Mouse (Mus musculus) embryonic facial prominence, embryonic 14.5 days (tissue): Measurements from ENCODE around the gene Abtb2. TPM values are rescaled to one million over a fixed set of nuclear protein-coding genes. Genes with fewer than 3 reads are reported as not detected.

ENCODE experiments used
- ATAC-seq: fragments of 200-750 bp; cut with Nextera tagmentation; 2 replicates; pipeline ENCODE4 v1.8.0; 2017; ENCODE audit warnings: low read depth, moderate number of reproducible peaks, moderate TSS enrichment
- DNase-seq: peaks from one replicate; pipeline ENCODE4 v3.0.0-alpha.2; 2015; ENCODE audit warnings: low spot score
- H3K27ac ChIP-seq: fragments of 300-500 bp; sonication (generic); replicated peaks from 2 replicates; pipeline ENCODE4 v1.5.1; 2014; ENCODE audit warnings: low read depth, mild to moderate bottlenecking, low read length, moderate library complexity
- H3K27me3 ChIP-seq: fragments of 300-500 bp; sonication (generic); replicated peaks from 2 replicates; pipeline ENCODE4 v1.6.1; 2014; ENCODE audit warnings: low read length; ENCODE audit not compliant: control insufficient read depth, insufficient read depth
- H3K36me3 ChIP-seq: fragments of 300-500 bp; sonication (generic); 2 replicates; pipeline ENCODE4 v1.6.1; 2014; ENCODE audit warnings: low read length, mixed read lengths; ENCODE audit not compliant: control insufficient read depth, insufficient read depth
- H3K4me1 ChIP-seq: fragments of 300-500 bp; sonication (generic); 2 replicates; pipeline ENCODE4 v1.6.1; 2014; ENCODE audit warnings: antibody characterized with exemption, low read length; ENCODE audit not compliant: control insufficient read depth, insufficient read depth
- H3K4me2 ChIP-seq: fragments of 300-500 bp; sonication (generic); 2 replicates; pipeline ENCODE4 v1.6.1; 2014; ENCODE audit warnings: low read depth, mild to moderate bottlenecking, low read length, moderate library complexity, mixed read lengths
- H3K4me3 ChIP-seq: fragments of 300-500 bp; sonication (generic); 2 replicates; pipeline ENCODE4 v1.5.1; 2014; ENCODE audit warnings: low read depth, mild to moderate bottlenecking, low read length
- H3K9ac ChIP-seq: fragments of 300-500 bp; sonication (generic); 2 replicates; pipeline ENCODE4 v1.6.1; 2014; ENCODE audit warnings: low read depth, mild to moderate bottlenecking, low read length, moderate library complexity, mixed read lengths
- H3K9me3 ChIP-seq: fragments of 300-500 bp; sonication (generic); 2 replicates; pipeline ENCODE4 v1.6.1; 2016; ENCODE audit warnings: low read length; ENCODE audit not compliant: control insufficient read depth
- WGBS: fragments of 180-500 bp; shearing (Covaris S2); extraction: QIAGEN DNeasy Blood & Tissue Kit; methylation state at CpG from one replicate; pipeline ENCODE4 v1.1.7; 2014; 5-methylcytosine and 5-hydroxymethylcytosine counted together
- polyA plus RNA-seq: library from polyadenylated mRNA; unstranded; fragments of >200 nt; fragmentation: Nextera tagmentation; extraction: Ambion mirVana; gene quantifications from 2 replicates; pipeline ENCODE4 v1.2.1, GENCODE M21; 2014

Abtb2 gene
- polyA plus RNA-seq, 1 experiment from 2014 or later = 14.2 TPM

DNA sequence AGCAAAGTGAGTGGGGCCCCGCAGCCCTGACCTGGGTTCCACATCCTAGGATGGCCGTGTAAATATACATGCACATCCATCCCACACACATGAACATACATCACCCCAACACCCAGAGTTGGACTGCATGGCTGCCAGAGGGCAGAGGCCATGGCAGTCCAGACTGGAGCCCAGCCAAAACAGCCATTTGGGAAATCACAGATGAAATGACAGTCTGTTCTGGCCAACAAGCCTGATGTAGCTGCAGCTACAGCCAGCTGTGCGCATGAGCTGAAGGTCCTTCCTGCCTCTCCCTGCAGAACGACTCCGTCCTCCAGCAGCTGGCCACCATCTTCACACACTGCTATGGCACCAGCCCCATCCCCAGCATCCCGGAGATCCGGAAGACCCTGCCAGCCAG is 144.7 kb downstream of the Abtb2 start:
- no peak overlapping the region for H3K4me2 ChIP-seq
- DNase-seq (no peak), ATAC-seq (no peak)
- no peak overlapping the region for H3K27ac ChIP-seq
- peaks cover 75% of the 10 kb centered on the region for H3K36me3 ChIP-seq
- no peak overlapping the region for H3K9ac ChIP-seq
- H3K27me3 ChIP-seq = no peaks in the 10 kb centered on the region
- no peaks in the 10 kb centered on the region for H3K9me3 ChIP-seq
- H3K4me1 ChIP-seq = peaks cover 11% of the 10 kb centered on the region
- no peak overlapping the region for H3K4me3 ChIP-seq
- 90% methylated on average over 7 of the region's 7 CpGs for WGBS

DNA sequence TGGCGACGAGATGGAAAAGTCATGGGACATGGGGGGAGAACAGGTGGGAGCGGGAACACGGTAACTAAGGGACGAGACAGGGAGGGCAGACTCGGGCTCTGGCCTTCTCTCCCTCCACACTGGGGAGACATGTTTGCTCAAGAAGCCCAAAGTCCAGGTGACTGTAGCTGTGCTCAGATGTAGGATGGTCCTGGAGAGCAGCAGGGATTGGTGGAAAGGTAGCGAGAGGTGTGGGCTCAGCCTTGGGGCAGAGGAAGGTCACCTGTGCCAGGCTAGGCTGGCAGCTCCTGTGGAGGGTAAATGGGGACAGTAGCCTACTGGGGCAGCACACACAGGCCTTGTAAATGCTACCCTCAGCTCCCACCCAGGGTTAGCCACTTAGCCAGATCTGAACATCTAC is 147.7 kb downstream of the Abtb2 start:
- DNase-seq (no peak), ATAC-seq (no peak)
- Histone ChIP-seq H3K27me3 (no peaks in the 10 kb centered on the region), H3K36me3 (peaks cover 82% of the 10 kb centered on the region), H3K9me3 (no peaks in the 10 kb centered on the region), H3K4me3 (no peak overlapping the region), H3K27ac (no peak overlapping the region), H3K4me1 (no peaks in the 10 kb centered on the region), H3K4me2 (no peak overlapping the region), H3K9ac (no peak overlapping the region)
- 85% methylated on average over 7 of the region's 7 CpGs for WGBS

DNA sequence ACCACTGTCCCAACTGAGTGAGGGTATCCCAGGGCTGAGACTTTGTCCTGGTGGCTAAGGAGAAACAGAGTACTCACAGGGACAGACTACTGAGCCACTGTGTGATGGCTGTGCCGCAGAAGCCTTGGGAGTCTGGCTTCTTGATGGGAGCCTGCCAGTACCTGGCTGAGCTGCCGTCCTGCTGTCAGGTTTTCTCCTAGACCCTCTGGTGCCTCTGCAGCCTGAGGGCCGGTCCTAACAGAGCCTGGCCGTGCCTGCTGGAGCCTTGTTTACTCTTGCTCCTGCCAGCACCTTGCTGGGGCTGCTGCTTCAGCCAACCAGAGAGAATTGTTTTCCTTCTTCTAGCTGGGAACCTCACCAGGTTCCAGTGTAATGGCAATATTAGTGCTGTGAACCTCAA is 148.3 kb downstream of the Abtb2 start:
- Histone ChIP-seq H3K9me3 (no peaks in the 10 kb centered on the region), H3K4me3 (no peak overlapping the region), H3K27me3 (no peaks in the 10 kb centered on the region), H3K36me3 (peaks cover 76% of the 10 kb centered on the region), H3K4me1 (no peaks in the 10 kb centered on the region), H3K4me2 (no peak overlapping the region), H3K27ac (no peak overlapping the region), H3K9ac (no peak overlapping the region)
- WGBS = 67% methylated on average over 4 of the region's 4 CpGs
- no peak for DNase-seq
- no peak for ATAC-seq

GRCm38 (mm10) chr2:103718594-103719291 is 152.6 kb downstream of the Abtb2 start:
- Histone ChIP-seq H3K9ac (no peak overlapping the region), H3K4me2 (no peak overlapping the region), H3K9me3 (no peaks in the 10 kb centered on the region), H3K4me3 (no peak overlapping the region), H3K27ac (no peak overlapping the region), H3K36me3 (peaks cover 73% of the 10 kb centered on the region), H3K27me3 (no peaks in the 10 kb centered on the region), H3K4me1 (no peaks in the 10 kb centered on the region)
- 61% methylated on average over 8 of the region's 8 CpGs for WGBS
- peak; percentile 63 for DNase-seq
- peak; percentile 87 for ATAC-seq

DNA sequence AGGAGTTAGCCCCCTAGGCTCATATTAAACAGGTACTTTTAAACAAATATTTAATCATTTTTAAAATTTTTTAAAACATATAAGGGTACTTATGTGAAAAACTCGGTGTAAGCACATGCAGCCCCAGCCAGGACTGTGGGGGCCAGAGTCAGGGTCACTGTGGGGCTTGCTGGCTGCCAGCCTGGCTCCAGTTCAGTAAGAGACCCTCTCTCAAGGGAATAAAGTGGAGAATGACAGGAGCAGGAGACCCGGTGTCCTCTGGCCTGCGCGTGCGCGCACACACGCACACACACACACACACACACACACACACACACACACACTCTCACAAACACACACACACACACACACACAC is 153.2 kb downstream of the Abtb2 start:
- WGBS = 85% methylated on average over 7 of the region's 7 CpGs
- ATAC-seq = no peak
- Histone ChIP-seq H3K36me3 (peaks cover 72% of the 10 kb centered on the region), H3K9ac (no peak overlapping the region), H3K27ac (no peak overlapping the region), H3K27me3 (no peaks in the 10 kb centered on the region), H3K4me2 (no peak overlapping the region), H3K4me3 (no peak overlapping the region), H3K9me3 (no peaks in the 10 kb centered on the region), H3K4me1 (no peaks in the 10 kb centered on the region)
- DNase-seq = no peak

DNA sequence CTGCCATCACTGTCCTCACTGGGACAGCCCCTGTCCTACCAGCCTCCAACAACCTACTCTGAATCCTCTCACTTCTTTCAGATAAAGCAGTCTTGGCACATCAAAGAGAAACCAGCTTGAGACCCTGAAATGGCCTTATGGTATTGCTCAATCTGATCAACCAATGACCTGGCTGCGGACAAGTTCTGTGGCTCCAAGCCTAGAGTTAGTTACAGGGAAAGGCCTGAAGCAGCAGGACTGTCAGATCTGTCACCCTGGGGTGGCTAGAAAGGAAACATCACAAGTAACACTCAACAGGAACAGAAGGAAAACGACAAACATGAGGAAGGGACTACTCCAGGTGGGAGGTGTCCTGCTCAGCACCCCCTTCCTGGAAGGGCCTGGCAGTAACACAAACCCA is 158.4 kb downstream of the Abtb2 start:
- Histone ChIP-seq H3K9me3 (no peaks in the 10 kb centered on the region), H3K4me1 (no peaks in the 10 kb centered on the region), H3K9ac (no peak overlapping the region), H3K36me3 (peaks cover 75% of the 10 kb centered on the region), H3K27ac (no peak overlapping the region), H3K4me2 (no peak overlapping the region), H3K27me3 (no peaks in the 10 kb centered on the region), H3K4me3 (no peak overlapping the region)
- WGBS = 82% methylated on average over 2 of the region's 2 CpGs
- no peak for DNase-seq
- no peak for ATAC-seq

DNA sequence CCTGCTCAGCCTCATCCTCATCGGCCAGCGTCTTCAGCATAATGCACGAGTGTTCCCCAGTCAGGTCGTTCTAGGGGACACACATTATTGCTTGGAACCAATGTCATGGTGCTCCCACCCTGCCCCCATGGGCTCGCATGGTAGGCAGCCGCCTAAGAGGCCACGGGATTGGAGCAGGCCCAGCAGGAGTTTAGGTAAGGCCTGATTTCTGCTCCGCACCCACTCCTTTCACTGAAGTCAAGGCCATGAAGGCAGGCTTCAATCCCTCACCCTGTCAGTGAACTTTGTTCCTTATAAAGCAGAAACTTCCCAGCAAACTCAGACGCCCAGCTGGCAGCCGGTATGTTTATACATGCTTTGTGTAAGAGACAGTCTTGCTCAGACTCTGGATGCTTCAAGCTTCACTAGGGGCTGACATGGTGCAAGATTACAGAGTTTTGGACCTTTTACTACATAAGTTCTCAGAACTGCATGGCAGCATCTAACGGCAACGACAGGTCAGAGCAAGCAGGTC is 162.0 kb downstream of the Abtb2 start:
- Histone ChIP-seq H3K27me3 (no peaks in the 10 kb centered on the region), H3K4me3 (no peak overlapping the region), H3K36me3 (peaks cover 73% of the 10 kb centered on the region), H3K9me3 (no peaks in the 10 kb centered on the region), H3K4me1 (no peaks in the 10 kb centered on the region), H3K4me2 (no peak overlapping the region), H3K27ac (no peak overlapping the region), H3K9ac (no peak overlapping the region)
- DNase-seq (no peak), ATAC-seq (no peak)
- 85% methylated on average over 12 of the region's 12 CpGs for WGBS

DNA sequence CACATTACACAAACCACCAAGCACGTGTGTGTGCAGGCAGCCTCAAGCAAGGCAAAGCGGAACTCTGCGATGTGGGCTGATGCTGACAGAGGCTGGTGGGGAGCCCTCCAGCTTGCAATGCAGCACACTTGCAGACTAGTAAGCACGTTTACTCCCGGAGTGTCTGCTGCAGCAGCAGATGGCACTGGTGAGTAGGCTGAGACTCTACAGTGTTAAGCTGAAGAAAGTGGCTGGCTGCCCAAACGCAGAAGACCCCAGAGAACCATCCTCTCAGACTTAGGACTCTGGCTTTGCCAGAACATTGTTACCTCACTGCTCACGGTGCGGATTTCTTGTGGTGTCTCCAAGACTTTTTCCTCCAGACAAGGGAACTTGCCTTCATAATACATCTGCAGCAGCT is 164.9 kb downstream of the Abtb2 start:
- Histone ChIP-seq H3K27ac (no peak overlapping the region), H3K36me3 (peaks cover 75% of the 10 kb centered on the region), H3K27me3 (no peaks in the 10 kb centered on the region), H3K4me1 (no peaks in the 10 kb centered on the region), H3K4me3 (no peak overlapping the region), H3K4me2 (no peak overlapping the region), H3K9me3 (no peaks in the 10 kb centered on the region), H3K9ac (no peak overlapping the region)
- 81% methylated on average over 8 of the region's 8 CpGs for WGBS
- peak; percentile 49 for DNase-seq
- ATAC-seq = 0 out of 2 replicates have a peak, but pooled peaks have one; percentile 41

- Histone ChIP-seq H3K4me1 (no peaks in the 10 kb centered on the region), H3K9me3 (no peaks in the 10 kb centered on the region), H3K4me2 (no peak overlapping the region), H3K4me3 (no peak overlapping the region), H3K27ac (no peak overlapping the region), H3K27me3 (no peaks in the 10 kb centered on the region), H3K9ac (no peak overlapping the region), H3K36me3 (peaks cover 71% of the 10 kb centered on the region)
- 87% methylated on average over 6 of the region's 6 CpGs for WGBS
- DNase-seq (no peak), ATAC-seq (no peak)
These were observed 165.3 kb downstream of the Abtb2 start for GRCm38 (mm10) chr2:103731423-103731822.
